Mouse (Mus musculus): Measurements from ENCODE around the gene Mxd3. TPM values are rescaled to one million over a fixed set of nuclear protein-coding genes. Genes with fewer than 3 reads are reported as not detected.

Mxd3 gene
- total and polyA plus RNA-seq, 3 experiments = 4.7 to 33.8 (median 8.3) TPM

DNA sequence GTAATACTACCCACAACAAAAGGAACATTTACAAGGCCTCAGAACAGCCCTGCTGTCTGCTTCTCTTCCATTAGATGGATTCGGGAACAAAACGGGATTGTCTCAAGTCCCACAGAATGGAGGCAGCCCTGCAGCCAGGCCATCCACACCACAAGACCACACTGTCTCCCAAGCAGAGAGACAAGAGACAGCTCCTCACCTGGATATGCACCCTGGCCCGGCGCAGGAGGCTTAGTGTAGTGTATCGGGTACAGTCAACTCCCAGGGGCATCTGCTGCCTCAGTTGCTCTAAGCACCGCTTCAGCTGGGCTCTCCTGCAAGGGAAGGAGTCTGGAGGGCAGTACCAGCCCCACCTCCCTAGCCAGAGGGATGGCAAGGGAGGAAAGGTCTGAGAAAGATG is 1.5 kb downstream of the Mxd3 start:
- no peak for TF ChIP-seq POLR2AphosphoS5 (IDR thresholded peaks at IDR 0.05; ENCODE audit: insufficient replicate concordance, low read depth, low read length)
- TF ChIP-seq CTCF (IDR thresholded peaks at IDR 0.05; ENCODE audit: low read depth, low read length) = no peak
- no peak for TF ChIP-seq TAL1 (conservative IDR thresholded peaks at IDR 0.05; ENCODE audit: low read depth, low read length)
- no peak for TF ChIP-seq GATA2 (IDR thresholded peaks at IDR 0.05; ENCODE audit: borderline replicate concordance, low read depth, low read length)
- no peak for TF ChIP-seq GATA1 (IDR thresholded peaks at IDR 0.05; ENCODE audit: borderline replicate concordance, low read length)
- DNase-seq (ENCODE audit: low spot score) = no peak
- peaks cover 5% of the 10 kb centered on the region for H3K27me3 ChIP-seq (ENCODE audit: insufficient read depth, low read length)
- H3K4me3 ChIP-seq (ENCODE audit: low read depth, low read length) = no peak overlapping the region
- H3K36me3 ChIP-seq (replicated peaks) = peaks cover 47% of the 10 kb centered on the region
- ATAC-seq (ENCODE audit: extremely low read depth, insufficient number of reproducible peaks, low FRiP score, poor library complexity, severe bottlenecking) = no peak
- peaks cover 62% of the 10 kb centered on the region for H3K4me1 ChIP-seq (ENCODE audit: insufficient read depth, low read depth, low read length)
- H3K9me3 ChIP-seq (replicated peaks) = no peaks in the 10 kb centered on the region

GRCm38 (mm10) chr13:55327633-55328032 is 2.0 kb downstream of the Mxd3 start:
- peak; percentile 78 for DNase-seq (ENCODE audit: low spot score)
- Histone ChIP-seq H3K27me3 (ENCODE audit: insufficient read depth, low read length) (peaks cover 3% of the 10 kb centered on the region; the same call in 1 of the 2 replicates), H3K4me1 (ENCODE audit: insufficient read depth, low read depth, low read length) (peaks cover 66% of the 10 kb centered on the region), H3K9me3 (replicated peaks) (no peaks in the 10 kb centered on the region), H3K4me3 (ENCODE audit: low read depth, low read length) (no peak overlapping the region), H3K36me3 (replicated peaks) (peaks cover 52% of the 10 kb centered on the region)
- TF ChIP-seq GATA2 (IDR thresholded peaks at IDR 0.05; ENCODE audit: borderline replicate concordance, low read depth, low read length) (no peak), GATA1 (IDR thresholded peaks at IDR 0.05; ENCODE audit: borderline replicate concordance, low read length) (no peak), CTCF (IDR thresholded peaks at IDR 0.05; ENCODE audit: low read depth, low read length) (peak; percentile 95)
- ATAC-seq (ENCODE audit: extremely low read depth, insufficient number of reproducible peaks, low FRiP score, poor library complexity, severe bottlenecking) = 0 out of 2 replicates have a peak, but pooled peaks have one; percentile 17

DNA sequence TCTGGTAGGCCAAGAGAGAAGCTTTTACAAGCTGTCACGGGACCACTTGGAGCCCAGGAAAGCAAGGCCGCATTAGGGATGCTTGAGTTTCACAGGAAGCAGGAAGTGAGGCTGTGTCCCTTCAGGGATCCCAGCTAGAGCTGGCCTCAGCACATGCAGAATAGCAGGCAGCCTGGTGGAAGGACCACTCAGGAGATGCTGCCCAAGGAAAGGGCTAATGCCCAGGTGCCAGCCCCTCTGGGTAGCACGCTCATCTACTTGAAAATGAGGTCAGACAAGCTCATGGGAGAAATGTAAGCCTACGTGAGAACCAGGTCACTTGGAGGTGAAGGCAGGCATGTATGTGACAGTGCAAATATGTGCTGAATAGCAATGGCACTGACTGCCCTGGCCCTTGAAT is 2.5 kb downstream of the Mxd3 start:
- no peak for ATAC-seq (ENCODE audit: extremely low read depth, insufficient number of reproducible peaks, low FRiP score, poor library complexity, severe bottlenecking)
- no peak for DNase-seq (ENCODE audit: low spot score)
- H3K9me3 ChIP-seq (replicated peaks) = no peaks in the 10 kb centered on the region
- H3K4me3 ChIP-seq (ENCODE audit: low read depth, low read length) = no peak overlapping the region
- TF ChIP-seq TAL1 (conservative IDR thresholded peaks at IDR 0.05; ENCODE audit: low read depth, low read length) (no peak), CTCF (IDR thresholded peaks at IDR 0.05; ENCODE audit: low read depth, low read length) (no peak), GATA1 (IDR thresholded peaks at IDR 0.05; ENCODE audit: borderline replicate concordance, low read length) (no peak), POLR2AphosphoS5 (IDR thresholded peaks at IDR 0.05; ENCODE audit: insufficient replicate concordance, low read depth, low read length) (no peak), GATA2 (IDR thresholded peaks at IDR 0.05; ENCODE audit: borderline replicate concordance, low read depth, low read length) (no peak)
- peaks cover 66% of the 10 kb centered on the region for H3K4me1 ChIP-seq (ENCODE audit: insufficient read depth, low read depth, low read length)
- H3K27me3 ChIP-seq (ENCODE audit: insufficient read depth, low read length) = peaks cover 3% of the 10 kb centered on the region; the same call in 1 of the 2 replicates
- peaks cover 53% of the 10 kb centered on the region for H3K36me3 ChIP-seq (replicated peaks)

DNA sequence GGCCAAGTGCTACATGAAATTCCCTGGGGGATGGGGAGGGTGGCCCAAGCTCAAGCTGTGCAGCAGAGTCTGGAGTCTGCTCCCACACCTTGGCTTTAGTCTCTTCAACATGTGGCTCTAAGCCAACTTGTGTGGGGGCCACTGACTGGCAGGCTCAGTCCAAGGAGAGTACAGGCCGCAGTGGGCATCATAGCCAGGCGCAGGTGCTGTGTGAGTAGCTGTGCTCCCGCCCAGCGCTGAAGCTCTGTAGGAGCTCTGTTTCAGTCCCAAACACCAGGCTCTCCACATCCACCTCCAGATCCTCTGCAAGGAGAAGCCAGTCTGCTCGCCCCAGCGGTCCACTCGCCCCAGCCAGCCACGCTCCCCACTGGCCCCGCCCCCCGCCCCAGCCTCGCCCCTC is 4.0 kb downstream of the Mxd3 start:
- Histone ChIP-seq H3K4me1 (ENCODE audit: insufficient read depth, low read depth, low read length) (peaks cover 64% of the 10 kb centered on the region), H3K9me3 (replicated peaks) (no peaks in the 10 kb centered on the region), H3K4me3 (ENCODE audit: low read depth, low read length) (no peak overlapping the region), H3K36me3 (replicated peaks) (peaks cover 56% of the 10 kb centered on the region), H3K27me3 (ENCODE audit: insufficient read depth, low read length) (no peaks in the 10 kb centered on the region)
- no peak for ATAC-seq (ENCODE audit: extremely low read depth, insufficient number of reproducible peaks, low FRiP score, poor library complexity, severe bottlenecking)
- no peak for TF ChIP-seq CTCF (IDR thresholded peaks at IDR 0.05; ENCODE audit: low read depth, low read length)
- TF ChIP-seq GATA2 (IDR thresholded peaks at IDR 0.05; ENCODE audit: borderline replicate concordance, low read depth, low read length) = no peak
- TF ChIP-seq POLR2AphosphoS5 (IDR thresholded peaks at IDR 0.05; ENCODE audit: insufficient replicate concordance, low read depth, low read length) = no peak
- no peak for TF ChIP-seq TAL1 (conservative IDR thresholded peaks at IDR 0.05; ENCODE audit: low read depth, low read length)
- no peak for TF ChIP-seq GATA1 (IDR thresholded peaks at IDR 0.05; ENCODE audit: borderline replicate concordance, low read length)
- no peak for DNase-seq (ENCODE audit: low spot score)

DNA sequence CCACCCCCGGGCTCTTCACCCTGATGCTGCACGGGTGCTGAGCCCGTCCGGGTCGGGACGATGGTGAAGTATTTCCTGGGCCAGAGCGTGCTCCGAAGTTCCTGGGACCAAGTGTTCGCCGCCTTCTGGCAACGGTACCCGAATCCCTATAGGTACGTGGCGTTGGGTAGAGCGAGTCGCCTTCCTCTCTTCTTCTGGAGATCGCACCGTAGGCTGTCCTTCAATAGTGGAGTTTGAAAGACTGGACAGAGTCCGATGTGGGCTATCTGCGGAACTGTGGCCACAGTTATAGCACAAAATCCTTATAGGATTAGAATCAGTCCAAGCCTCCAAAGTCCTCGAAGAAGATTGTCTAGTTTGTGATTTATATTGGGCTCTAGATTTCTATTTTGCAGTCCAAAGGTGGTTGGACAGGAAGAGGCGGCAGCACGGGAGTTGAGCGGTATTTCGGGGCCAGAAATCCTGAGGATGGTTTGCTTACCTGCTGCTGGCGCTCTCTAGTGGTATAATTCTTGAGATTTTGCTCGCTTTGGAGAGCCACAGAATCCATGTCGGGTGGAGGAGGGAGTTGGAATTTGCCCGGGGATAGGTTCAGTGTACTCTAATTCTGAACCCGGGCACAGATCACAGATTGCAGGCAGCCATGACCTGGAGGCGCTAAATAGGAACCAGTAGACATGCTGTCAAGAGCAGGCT is 7.3 kb downstream of the Mxd3 start:
- H3K36me3 ChIP-seq (replicated peaks) = peaks cover 79% of the 10 kb centered on the region
- peak overlapping the region; percentile 89 for H3K4me3 ChIP-seq (ENCODE audit: low read depth, low read length)
- no peaks in the 10 kb centered on the region for H3K9me3 ChIP-seq (replicated peaks)
- DNase-seq (ENCODE audit: low spot score) (peak; percentile 37), ATAC-seq (ENCODE audit: extremely low read depth, insufficient number of reproducible peaks, low FRiP score, poor library complexity, severe bottlenecking) (no peak)
- peaks cover 50% of the 10 kb centered on the region for H3K4me1 ChIP-seq (ENCODE audit: insufficient read depth, low read depth, low read length)
- TF ChIP-seq POLR2AphosphoS5 (IDR thresholded peaks at IDR 0.05; ENCODE audit: insufficient replicate concordance, low read depth, low read length) (no peak), CTCF (IDR thresholded peaks at IDR 0.05; ENCODE audit: low read depth, low read length) (no peak)
- H3K27me3 ChIP-seq (ENCODE audit: insufficient read depth, low read length) = no peaks in the 10 kb centered on the region

- TF ChIP-seq GATA2 (IDR thresholded peaks at IDR 0.05; ENCODE audit: borderline replicate concordance, low read depth, low read length) (no peak), POLR2AphosphoS5 (IDR thresholded peaks at IDR 0.05; ENCODE audit: insufficient replicate concordance, low read depth, low read length) (0 out of 2 replicates have a peak, but pooled peaks have one; percentile 14)
- Histone ChIP-seq H3K4me1 (ENCODE audit: insufficient read depth, low read depth, low read length) (peaks cover 46% of the 10 kb centered on the region), H3K9me3 (replicated peaks) (no peaks in the 10 kb centered on the region), H3K27me3 (ENCODE audit: insufficient read depth, low read length) (no peaks in the 10 kb centered on the region), H3K4me3 (ENCODE audit: low read depth, low read length) (peak within 1 kb of the TSS; percentile 89), H3K36me3 (replicated peaks) (peaks cover 80% of the 10 kb centered on the region)
- DNase-seq (ENCODE audit: low spot score) (peak; percentile 95), ATAC-seq (ENCODE audit: extremely low read depth, insufficient number of reproducible peaks, low FRiP score, poor library complexity, severe bottlenecking) (peak; percentile 81)
These were observed 8.0 kb downstream of the Mxd3 start, which contains the start of gene Rab24 for GRCm38 (mm10) chr13:55321434-55322129. Rab24 (minus strand) TSS chr13:55321946.

All from G1E (cell line).